Mouse (Mus musculus) liver, adult 2 months (tissue): ENCODE measurements around the gene Foxo6.

Experiments
- CTCF ChIP-seq: fragments of 200-500 bp; IDR thresholded peaks from 2 replicates; pipeline ENCODE4 v1.5.1; 2011; ENCODE audit warnings: low read depth, low read length, control low read depth
- POLR2A ChIP-seq: fragments of 200-500 bp; IDR thresholded peaks from 2 replicates; pipeline ENCODE4 v1.6.1; 2011; ENCODE audit warnings: low read length, control low read depth; ENCODE audit not compliant: insufficient read depth; ENCODE audit errors: extremely low read depth

- no peak for TF ChIP-seq POLR2A
- no peak for TF ChIP-seq CTCF
Measured at GRCm38 (mm10) chr4:120271208-120271607, 15.9 kb downstream of the Foxo6 start.
